Mouse (Mus musculus): Measurements from ENCODE around the gene Iqck.

The Iqck gene

DNA sequence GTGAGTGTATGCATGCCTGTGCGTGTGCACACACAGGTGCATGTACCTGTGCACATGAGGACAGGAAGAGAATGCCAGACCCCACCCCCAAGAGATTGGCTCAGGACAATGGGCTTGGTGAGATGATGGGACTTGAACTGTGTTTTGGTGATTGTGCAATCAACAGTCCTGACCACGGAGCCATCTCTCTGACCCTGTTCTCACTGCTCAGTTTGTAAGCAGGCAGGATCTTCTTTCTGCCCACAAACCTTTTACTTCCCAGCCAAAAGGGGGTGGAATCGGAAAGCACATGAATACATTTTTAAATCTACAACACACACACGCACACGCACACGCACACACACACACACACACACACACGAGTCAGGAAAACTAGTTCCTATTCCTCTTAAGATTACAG lies 56.0 kb downstream of the Iqck start:
- no peak for DNase-seq (ENCODE audit: low spot score in 2 of 2)

DNA sequence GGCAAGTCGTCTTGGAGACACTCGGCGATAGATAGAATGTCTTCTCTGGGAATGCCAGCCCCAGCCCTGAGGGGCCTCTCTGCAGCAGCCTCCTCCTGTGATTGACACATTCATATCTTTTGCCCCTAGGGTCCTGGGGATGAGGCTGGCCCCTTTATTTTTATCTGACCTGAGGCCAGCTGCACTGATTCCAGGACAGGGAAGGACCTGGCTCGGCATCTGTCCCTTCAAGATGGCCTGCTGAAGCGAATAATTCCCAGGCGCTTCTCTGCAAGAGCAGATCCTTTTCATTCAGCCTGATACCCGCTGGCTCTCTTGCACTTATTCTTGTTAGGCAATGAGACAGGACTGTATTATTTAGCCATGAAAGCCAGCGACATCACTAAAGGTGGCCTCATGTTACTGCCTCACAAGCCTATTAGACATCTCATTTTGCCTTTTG lies 56.5 kb downstream of the Iqck start:
- DNase-seq (ENCODE audit: low spot score in 2 of 2) = no peak

- DNase-seq (ENCODE audit: low spot score in 2 of 2) = no peak
Measured at GRCm38 (mm10) chr7:118914561-118915165, 59.1 kb downstream of the Iqck start.

GRCm38 (mm10) chr7:118919261-118920006 lies 63.9 kb downstream of the Iqck start:
- DNase-seq (ENCODE audit: low spot score in 2 of 2) = no peak

DNA sequence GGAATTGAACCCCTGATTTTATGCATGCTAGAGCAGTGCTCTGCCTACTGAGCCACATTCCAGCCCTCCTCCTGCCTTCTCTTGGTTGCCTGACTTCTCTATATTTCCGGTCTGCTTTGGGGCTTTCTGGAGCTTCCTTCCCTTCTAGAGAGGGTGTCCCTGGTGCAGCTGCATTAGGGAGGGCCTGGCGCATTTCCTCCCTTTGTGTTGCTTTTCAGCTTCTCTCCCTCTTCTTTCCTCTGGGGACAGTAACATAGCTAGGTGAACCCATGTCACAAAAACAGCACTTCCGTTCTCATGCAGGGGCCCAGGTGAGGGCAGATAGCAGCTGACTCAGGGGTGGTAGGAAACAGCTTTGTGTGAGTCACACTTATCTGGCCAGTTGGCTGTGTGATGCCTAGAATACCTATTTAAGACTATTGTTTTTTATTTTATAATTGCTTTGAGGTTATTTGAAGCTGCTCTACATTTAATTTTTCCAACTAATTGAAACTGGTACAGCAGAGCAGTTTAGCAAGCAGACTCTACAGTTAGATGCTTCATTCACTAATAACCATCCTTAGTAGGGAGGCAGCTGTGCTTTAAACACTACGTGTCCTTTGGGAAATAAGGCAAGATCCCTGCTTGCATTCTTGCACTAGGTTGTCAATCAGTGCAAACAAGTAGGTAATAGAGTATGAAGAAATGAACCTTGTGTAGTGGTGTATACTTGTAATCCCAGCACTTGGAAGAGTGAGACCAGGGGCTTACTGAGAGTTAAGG lies 67.1 kb downstream of the Iqck start:
- no peak for DNase-seq (ENCODE audit: low spot score in 2 of 2)

- DNase-seq (ENCODE audit: low spot score in 2 of 2) = no peak
Measured at GRCm38 (mm10) chr7:118925547-118925946, 70.0 kb downstream of the Iqck start.

- DNase-seq (ENCODE audit: low spot score in 2 of 2) = no peak
Measured at GRCm38 (mm10) chr7:118926516-118927260, 71.1 kb downstream of the Iqck start.

DNA sequence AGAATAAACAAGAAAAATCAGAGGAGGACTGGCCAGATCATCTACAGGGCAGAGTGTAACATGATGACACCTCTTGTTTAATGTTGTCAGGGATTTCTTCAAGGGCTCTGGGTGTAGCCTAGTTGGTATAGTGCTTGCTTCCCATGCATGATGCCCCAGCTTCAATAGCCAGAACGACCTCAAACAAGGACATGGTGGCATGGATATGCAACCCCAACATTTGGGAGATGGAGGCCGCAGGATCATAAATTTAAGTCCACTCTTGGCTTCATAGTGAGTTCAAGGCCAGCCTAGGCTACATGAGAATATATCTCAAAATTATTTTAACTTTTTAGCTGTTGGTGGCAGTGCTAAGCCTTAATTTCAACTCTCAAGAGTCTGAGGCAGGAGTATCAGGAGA lies 71.7 kb downstream of the Iqck start:
- DNase-seq (ENCODE audit: low spot score in 2 of 2) = no peak

DNA sequence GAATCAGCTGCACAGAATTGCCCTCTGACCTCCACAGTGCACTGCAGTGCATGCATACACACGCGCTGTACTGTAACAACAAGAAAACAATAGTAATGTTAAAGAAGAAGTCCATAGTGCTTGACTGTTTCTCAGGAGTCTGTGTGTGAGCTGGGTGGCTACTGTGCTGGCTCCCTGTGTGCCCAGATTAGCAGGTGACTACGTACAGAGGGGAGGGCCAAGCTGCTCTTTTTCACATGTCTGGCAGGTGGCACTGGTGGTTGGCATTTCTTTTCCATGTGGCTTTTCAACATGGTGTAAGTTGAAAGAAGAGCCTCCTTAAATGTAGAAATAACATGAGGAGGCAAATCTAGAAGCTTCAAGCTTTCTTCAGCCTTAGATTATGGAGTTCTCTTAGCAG lies 72.8 kb downstream of the Iqck start:
- no peak for DNase-seq (ENCODE audit: low spot score in 2 of 2)

GRCm38 (mm10) chr7:118928916-118929315 lies 73.4 kb downstream of the Iqck start:
- no peak for DNase-seq (ENCODE audit: low spot score in 2 of 2)

DNA sequence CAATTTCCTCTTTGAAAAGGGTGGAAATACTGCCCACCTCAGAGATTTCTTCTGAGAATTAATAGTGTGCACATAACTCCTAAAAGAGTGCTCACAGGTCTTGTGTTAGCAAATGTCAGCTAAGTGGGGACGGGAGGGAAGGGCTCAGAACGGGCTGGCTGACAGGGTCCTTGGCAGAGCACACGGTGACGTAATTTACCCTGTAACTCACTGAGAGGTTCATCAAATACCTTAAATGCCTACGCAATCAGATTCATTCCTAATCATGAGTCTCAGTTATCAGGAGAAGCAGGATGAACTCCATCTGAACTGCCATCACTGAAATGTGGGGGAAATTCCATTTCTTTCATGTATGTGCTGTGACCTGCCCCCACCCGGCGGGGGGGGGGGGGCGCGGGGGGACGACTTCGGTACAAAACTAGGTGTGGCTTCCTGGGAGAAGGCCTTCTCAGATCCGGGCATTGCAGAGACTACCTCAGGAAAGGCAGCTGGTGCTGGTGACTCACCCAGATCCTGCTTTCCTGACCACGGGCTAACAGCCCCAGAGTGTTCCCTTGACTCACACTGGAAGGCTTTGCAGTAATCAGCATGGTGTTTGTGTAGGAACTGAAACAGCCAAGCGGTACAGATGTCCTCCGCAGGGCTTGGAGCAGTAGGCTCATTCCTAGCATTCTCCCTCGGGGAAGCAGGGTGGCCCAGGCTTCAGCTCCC lies 74.2 kb downstream of the Iqck start:
- DNase-seq (ENCODE audit: low spot score in 2 of 2) = peak in 1 of 2 experiments; percentile 56

- no peak for DNase-seq (ENCODE audit: low spot score in 2 of 2)
Measured at GRCm38 (mm10) chr7:118931502-118932395, 76.2 kb downstream of the Iqck start.

DNA sequence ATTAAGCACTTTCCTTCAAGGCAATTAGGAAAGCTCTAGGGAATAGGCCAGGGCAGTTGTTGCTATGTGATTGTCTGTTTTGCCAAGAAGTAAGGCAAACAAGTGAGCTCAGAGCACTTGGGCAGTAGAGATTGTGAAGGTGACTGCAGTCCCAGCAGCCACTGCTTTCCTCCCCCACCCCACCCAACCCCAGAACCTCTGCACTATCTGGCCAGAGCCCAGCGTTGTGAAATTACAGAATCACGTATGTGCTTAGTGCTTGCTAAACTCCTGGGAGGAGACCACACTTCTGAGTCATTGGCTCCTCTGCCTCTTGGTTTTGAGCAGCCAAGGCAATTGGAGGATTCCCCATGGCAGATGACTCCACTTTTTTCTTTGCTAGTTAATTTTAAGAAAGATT lies 79.8 kb downstream of the Iqck start:
- peak; percentile 47 to 65 for DNase-seq (ENCODE audit: low spot score in 2 of 2)

DNA sequence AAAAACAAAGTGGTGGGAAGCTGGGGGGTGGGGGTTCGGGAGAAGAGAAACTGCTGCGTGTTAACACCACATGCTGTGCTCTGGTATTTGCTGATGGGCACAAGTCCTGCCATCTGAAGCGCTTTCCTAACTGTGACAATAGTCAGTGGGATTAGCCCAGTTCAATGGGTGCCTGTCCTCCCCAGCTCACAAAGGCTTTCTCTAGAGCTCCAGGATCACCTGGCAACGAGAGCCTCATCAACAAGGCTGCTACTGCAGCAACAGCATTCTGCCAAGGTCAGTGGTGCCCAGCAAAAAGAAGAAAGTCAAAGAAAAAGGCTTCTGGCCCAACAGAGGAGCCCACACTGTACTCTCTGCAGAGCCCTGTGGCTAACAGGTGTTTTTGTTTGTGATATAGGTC lies 81.3 kb downstream of the Iqck start:
- no peak for DNase-seq (ENCODE audit: low spot score in 2 of 2)

GRCm38 (mm10) chr7:118937469-118938387 lies 82.2 kb downstream of the Iqck start:
- no peak for DNase-seq (ENCODE audit: low spot score in 2 of 2)

DNA sequence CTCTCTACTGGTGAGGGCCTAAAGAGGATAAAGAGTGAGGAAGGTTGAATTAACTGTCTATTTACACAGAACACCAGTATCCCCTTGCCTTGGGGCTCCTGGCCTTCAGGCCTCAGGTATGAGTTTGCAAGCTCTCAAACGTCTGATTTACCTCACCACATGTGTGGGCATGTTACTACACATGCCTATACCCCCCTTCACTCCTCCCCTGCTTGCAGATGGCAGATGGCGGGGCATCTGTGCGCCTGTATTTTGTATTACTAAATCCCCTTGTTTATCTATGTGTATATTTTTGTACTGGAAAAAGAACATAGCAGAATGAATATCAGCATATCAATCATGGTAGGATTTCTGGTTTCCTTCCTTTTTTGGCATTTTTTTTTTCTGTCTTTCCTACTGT lies 86.7 kb downstream of the Iqck start:
- DNase-seq (ENCODE audit: low spot score in 2 of 2) = no peak

- DNase-seq (ENCODE audit: low spot score in 2 of 2) = no peak
Measured at GRCm38 (mm10) chr7:118943170-118943569, 87.6 kb downstream of the Iqck start.

DNA sequence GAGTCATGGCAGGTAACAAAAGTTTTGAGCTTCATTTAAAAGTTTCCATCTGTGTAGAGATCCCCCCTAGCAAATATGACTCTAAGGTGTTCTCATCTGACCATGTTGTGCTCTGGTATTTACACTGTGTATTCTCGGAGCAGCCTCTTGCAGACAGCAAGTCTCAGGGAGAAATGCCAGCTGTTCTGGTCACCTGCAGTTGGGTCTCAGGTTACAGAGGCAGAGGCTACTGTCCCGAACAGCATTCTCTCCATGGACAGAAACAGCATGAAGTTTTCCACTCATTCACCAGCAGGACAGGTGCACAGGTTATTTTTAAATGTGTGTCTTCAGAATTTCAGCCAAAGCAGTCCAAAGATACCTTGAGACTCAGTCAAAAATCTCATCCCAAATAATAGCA lies 89.3 kb downstream of the Iqck start:
- DNase-seq (ENCODE audit: low spot score in 2 of 2) = no peak

DNA sequence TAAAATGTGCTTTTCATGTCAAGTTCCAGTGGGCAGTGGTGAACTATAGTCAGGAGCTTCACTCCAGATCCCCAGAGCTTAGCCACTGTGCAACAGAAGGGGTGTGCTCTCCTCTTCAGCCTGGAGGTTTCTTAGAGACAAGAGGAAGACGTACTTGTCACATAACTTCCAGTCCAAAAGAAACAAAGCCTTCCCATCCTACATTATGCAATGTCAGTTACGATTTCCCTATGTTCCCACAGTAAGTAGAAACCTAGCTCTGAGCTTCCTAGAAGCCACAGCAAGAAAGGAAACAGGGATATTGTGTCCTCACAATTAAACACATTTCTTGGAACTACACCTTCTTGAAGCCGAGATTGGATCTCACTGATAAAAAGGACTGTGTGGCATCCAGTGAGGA lies 91.7 kb downstream of the Iqck start:
- DNase-seq (ENCODE audit: low spot score in 2 of 2) = no peak

Data from urinary bladder, postnatal 4 days (tissue).